21 mouse cellular contexts compared by ENCODE assay signal in genomic region chr13:79697847-79698625, GRCm38 (mm10).
DNase-seq lines count a peak whose midpoint lies in the region; ATAC-seq and TF ChIP-seq lines count a peak whose summit lies in the region.
"Had no signal": no experiment of that assay in that cellular context is flagged by ENCODE, and none has a peak within 500 bp of the region (broad histone marks: within the 10 kb centered on the region; RNA-seq: fewer than 3 reads in every experiment).

No protein-coding gene starts in this region.

- no peaks in the 10 kb centered on the region for H3K27me3 ChIP-seq in forebrain, embryonic 11.5 days (ENCODE audit: control insufficient read depth, insufficient read depth, low read length)
- no peaks in the 10 kb centered on the region for H3K27me3 ChIP-seq in forebrain, embryonic 10.5 days (ENCODE audit: poor library complexity, severe bottlenecking)
- no peaks in the 10 kb centered on the region for H3K27me3 ChIP-seq in forebrain, embryonic 14.5 days (replicated peaks; ENCODE audit: control insufficient read depth, insufficient read depth, low read length)
- H3K27me3 ChIP-seq in forebrain, postnatal 0 days (ENCODE audit: insufficient read depth, low read length) = no peaks in the 10 kb centered on the region
- no peaks in the 10 kb centered on the region for H3K27me3 ChIP-seq in stomach, postnatal 0 days (ENCODE audit: control insufficient read depth, insufficient read depth, low read length)
- H3K27me3 ChIP-seq: embryonic facial prominence, embryonic 12.5 days; embryonic facial prominence, embryonic 15.5 days; hindbrain, embryonic 12.5 days; hindbrain, embryonic 15.5 days had no signal

- TF ChIP-seq CTCF in brain, embryonic 14.5 days (IDR thresholded peaks at IDR 0.05; ENCODE audit: borderline replicate concordance, extremely low read depth, insufficient read depth, insufficient read length) = no peak
- TF ChIP-seq CTCF in forebrain, postnatal 0 days (IDR thresholded peaks at IDR 0.05; ENCODE audit: low read depth) = no peak
- no peak for TF ChIP-seq CTCF in stomach, postnatal 0 days (IDR thresholded peaks at IDR 0.05; ENCODE audit: low read depth)

- 32% methylated on average over 4 of the region's 4 CpGs for WGBS in forebrain, embryonic 11.5 days
- 56% methylated on average over 4 of the region's 4 CpGs for WGBS in forebrain, embryonic 10.5 days
- WGBS in forebrain, embryonic 14.5 days = 16% methylated on average over 4 of the region's 4 CpGs
- WGBS in forebrain, postnatal 0 days = 23% methylated on average over 4 of the region's 4 CpGs
- 66% methylated on average over 4 of the region's 4 CpGs for WGBS in stomach, postnatal 0 days

- no peak overlapping the region for H3K4me3 ChIP-seq in forebrain, embryonic 11.5 days (ENCODE audit: low read depth, low read length)
- H3K4me3 ChIP-seq in forebrain, embryonic 10.5 days = no peak overlapping the region
- H3K4me3 ChIP-seq in forebrain, embryonic 14.5 days (ENCODE audit: low read depth, low read length) = no peak overlapping the region
- H3K4me3 ChIP-seq in forebrain, postnatal 0 days (ENCODE audit: low read depth, low read length) = no peak overlapping the region
- no peak overlapping the region for H3K4me3 ChIP-seq in stomach, postnatal 0 days (ENCODE audit: low read depth, low read length)
- H3K4me3 ChIP-seq: embryonic facial prominence, embryonic 12.5 days; embryonic facial prominence, embryonic 15.5 days; hindbrain, embryonic 12.5 days; hindbrain, embryonic 15.5 days had no signal

- ATAC-seq in forebrain, embryonic 11.5 days (replicated peaks; ENCODE audit: low FRiP score) = peak; percentile 78
- peak; percentile 95 for ATAC-seq in forebrain, embryonic 14.5 days
- peak; percentile 25; the same call in 1 of the 2 replicates for ATAC-seq in forebrain, postnatal 0 days
- no peak for ATAC-seq in stomach, postnatal 0 days (ENCODE audit: low FRiP score, low TSS enrichment)
- ATAC-seq: activated CD4-positive, CD25-positive, alpha-beta regulatory T cell, adult 4 months had no signal

- no peak overlapping the region for H3K4me2 ChIP-seq in forebrain, embryonic 11.5 days (ENCODE audit: low read depth, low read length, severe bottlenecking)
- no peak overlapping the region for H3K4me2 ChIP-seq in forebrain, embryonic 14.5 days (ENCODE audit: low read length)
- H3K4me2 ChIP-seq in forebrain, postnatal 0 days (ENCODE audit: low read depth) = no peak overlapping the region
- no peak overlapping the region for H3K4me2 ChIP-seq in stomach, postnatal 0 days (replicated peaks; ENCODE audit: low read depth)
- H3K4me2 ChIP-seq: embryonic facial prominence, embryonic 12.5 days; embryonic facial prominence, embryonic 15.5 days; heart, embryonic 11.5 days; hindbrain, embryonic 12.5 days; hindbrain, embryonic 15.5 days had no signal

- TF ChIP-seq POLR2A in brain, embryonic 14.5 days (IDR thresholded peaks at IDR 0.05; ENCODE audit: borderline replicate concordance, extremely low read depth, insufficient read depth, insufficient read length, poor library complexity, severe bottlenecking) = no peak

- no peaks in the 10 kb centered on the region for H3K9me3 ChIP-seq in forebrain, embryonic 11.5 days (ENCODE audit: control insufficient read depth, low read length)
- H3K9me3 ChIP-seq in forebrain, embryonic 10.5 days = no peaks in the 10 kb centered on the region
- no peaks in the 10 kb centered on the region for H3K9me3 ChIP-seq in forebrain, embryonic 14.5 days (replicated peaks; ENCODE audit: control insufficient read depth, low read length)
- no peaks in the 10 kb centered on the region for H3K9me3 ChIP-seq in forebrain, postnatal 0 days (ENCODE audit: low read length)
- no peaks in the 10 kb centered on the region for H3K9me3 ChIP-seq in stomach, postnatal 0 days (ENCODE audit: control insufficient read depth, low read length)
- H3K9me3 ChIP-seq: embryonic facial prominence, embryonic 12.5 days; embryonic facial prominence, embryonic 15.5 days; hindbrain, embryonic 12.5 days; hindbrain, embryonic 15.5 days had no signal

- DNase-seq in forebrain, embryonic 11.5 days (ENCODE audit: low spot score) = no peak
- no peak for DNase-seq in forebrain, embryonic 10.5 days (ENCODE audit: extremely low spot score, low spot score)
- DNase-seq in brain, embryonic 14.5 days (ENCODE audit: low read depth) = peak; percentile 83
- DNase-seq in forebrain, embryonic 14.5 days (ENCODE audit: low spot score) = peak; percentile 78
- peak; percentile 22 for DNase-seq in forebrain, postnatal 0 days
- no peak for DNase-seq in stomach, postnatal 0 days (ENCODE audit: low spot score)
- no peak for DNase-seq in left cerebral cortex, adult 8-10 months (ENCODE audit: low spot score in 2 of 2)
- DNase-seq: adrenal gland, postnatal 10 days; adrenal gland, postnatal 36 days; cerebellum, adult 11 months; cerebellum, adult 2 months; cerebellum, adult 9-11 months; cerebellum, postnatal 25 days; gastrocnemius, postnatal 14 days; heart, adult 11 months had no signal

- no peak overlapping the region for H3K9ac ChIP-seq in forebrain, embryonic 11.5 days (ENCODE audit: low read length)
- H3K9ac ChIP-seq in forebrain, embryonic 14.5 days (ENCODE audit: low read length) = no peak overlapping the region
- no peak overlapping the region for H3K9ac ChIP-seq in forebrain, postnatal 0 days
- H3K9ac ChIP-seq in stomach, postnatal 0 days (ENCODE audit: low read length) = no peak overlapping the region
- H3K9ac ChIP-seq: embryonic facial prominence, embryonic 12.5 days; embryonic facial prominence, embryonic 15.5 days; hindbrain, embryonic 12.5 days; hindbrain, embryonic 15.5 days had no signal

- H3K36me3 ChIP-seq in forebrain, embryonic 11.5 days (ENCODE audit: control insufficient read depth, insufficient read depth, low read length) = no peaks in the 10 kb centered on the region
- no peaks in the 10 kb centered on the region for H3K36me3 ChIP-seq in forebrain, embryonic 10.5 days (replicated peaks)
- H3K36me3 ChIP-seq in forebrain, embryonic 14.5 days (ENCODE audit: control insufficient read depth, insufficient read depth, low read length) = no peaks in the 10 kb centered on the region
- H3K36me3 ChIP-seq in forebrain, postnatal 0 days (ENCODE audit: insufficient read depth) = no peaks in the 10 kb centered on the region
- no peaks in the 10 kb centered on the region for H3K36me3 ChIP-seq in stomach, postnatal 0 days (ENCODE audit: control insufficient read depth, insufficient read depth, low read length)
- H3K36me3 ChIP-seq: embryonic facial prominence, embryonic 12.5 days; embryonic facial prominence, embryonic 15.5 days; hindbrain, embryonic 12.5 days; hindbrain, embryonic 15.5 days had no signal

- no peaks in the 10 kb centered on the region for H3K4me1 ChIP-seq in forebrain, embryonic 11.5 days (replicated peaks; ENCODE audit: control insufficient read depth, insufficient read depth, low read length)
- peaks cover 5% of the 10 kb centered on the region for H3K4me1 ChIP-seq in forebrain, embryonic 10.5 days
- peaks cover 7% of the 10 kb centered on the region for H3K4me1 ChIP-seq in forebrain, embryonic 14.5 days (ENCODE audit: control insufficient read depth, insufficient read depth, low read length)
- no peaks in the 10 kb centered on the region for H3K4me1 ChIP-seq in forebrain, postnatal 0 days (ENCODE audit: insufficient read depth)
- H3K4me1 ChIP-seq in stomach, postnatal 0 days (replicated peaks; ENCODE audit: control insufficient read depth, insufficient read depth) = no peaks in the 10 kb centered on the region
- H3K4me1 ChIP-seq: embryonic facial prominence, embryonic 12.5 days; embryonic facial prominence, embryonic 15.5 days; hindbrain, embryonic 12.5 days; hindbrain, embryonic 15.5 days had no signal

- TF ChIP-seq EP300 in stomach, postnatal 0 days (optimal IDR thresholded peaks at IDR 0.05) = no peak

- no peak overlapping the region for H3K27ac ChIP-seq in forebrain, embryonic 11.5 days (ENCODE audit: low read depth, low read length)
- H3K27ac ChIP-seq in forebrain, embryonic 10.5 days = no peak overlapping the region
- peak overlapping the region; percentile 33; the same call in 1 of the 2 replicates for H3K27ac ChIP-seq in forebrain, embryonic 14.5 days (ENCODE audit: low read depth, low read length)
- H3K27ac ChIP-seq in forebrain, postnatal 0 days (ENCODE audit: low read depth, low read length) = no peak overlapping the region
- no peak overlapping the region for H3K27ac ChIP-seq in stomach, postnatal 0 days (replicated peaks)
- H3K27ac ChIP-seq: embryonic facial prominence, embryonic 12.5 days; embryonic facial prominence, embryonic 15.5 days; hindbrain, embryonic 12.5 days; hindbrain, embryonic 15.5 days had no signal

Comparison
In these comparisons a context has a peak if more than half of its experiments do, and no peak if none do; other contexts are left out.
1. DNase-seq: peak in brain, embryonic 14.5 days (single experiment), forebrain, embryonic 14.5 days (single experiment) and forebrain, postnatal 0 days (single experiment); none in forebrain, embryonic 11.5 days (single experiment), forebrain, embryonic 10.5 days (single experiment), stomach, postnatal 0 days (single experiment) and left cerebral cortex, adult 8-10 months (0 of 2).